Mouse (Mus musculus) midbrain, embryonic 11.5 days (tissue): ENCODE results near the gene Mia. TPM values are rescaled to one million over a fixed set of nuclear protein-coding genes. Genes with fewer than 3 reads are reported as not detected.

Experiments used
- ATAC-seq: fragments of 200-750 bp; cut with Nextera tagmentation; 2 replicates; pipeline ENCODE4 v1.8.0; 2017; ENCODE audit warnings: moderate TSS enrichment, moderate library complexity; ENCODE audit not compliant: low FRiP score
- DNase-seq: peaks from one replicate; pipeline ENCODE4 v3.0.0; 2015; ENCODE audit warnings: low spot score; ENCODE audit errors: missing footprints
- H3K27ac ChIP-seq: fragments of 300-500 bp; sonication (generic); 2 replicates; pipeline ENCODE4 v1.5.1; 2014; ENCODE audit warnings: low read depth, low read length
- H3K27me3 ChIP-seq: fragments of 300-500 bp; sonication (generic); 2 replicates; pipeline ENCODE4 v1.6.1; 2014; ENCODE audit warnings: mild to moderate bottlenecking, low read length, moderate library complexity, mixed read lengths; ENCODE audit not compliant: control insufficient read depth, insufficient read depth
- H3K36me3 ChIP-seq: fragments of 300-500 bp; sonication (generic); 2 replicates; pipeline ENCODE4 v1.6.1; 2014; ENCODE audit warnings: mild to moderate bottlenecking, low read length, moderate library complexity, mixed read lengths; ENCODE audit not compliant: control insufficient read depth, insufficient read depth
- H3K4me1 ChIP-seq: fragments of 300-500 bp; sonication (generic); 2 replicates; pipeline ENCODE4 v1.6.1; 2014; ENCODE audit warnings: low read length; ENCODE audit not compliant: control insufficient read depth, insufficient read depth
- H3K4me2 ChIP-seq: fragments of 300-500 bp; sonication (generic); 2 replicates; pipeline ENCODE4 v1.6.1; 2014; ENCODE audit warnings: mild to moderate bottlenecking, moderate library complexity
- H3K4me3 ChIP-seq: fragments of 300-500 bp; sonication (generic); 2 replicates; pipeline ENCODE4 v1.5.1; 2014; ENCODE audit warnings: low read depth, low read length
- H3K9ac ChIP-seq: fragments of 300-500 bp; sonication (generic); 2 replicates; pipeline ENCODE4 v1.6.1; 2014; ENCODE audit warnings: low read length
- H3K9me3 ChIP-seq: fragments of 300-500 bp; sonication (generic); 2 replicates; pipeline ENCODE4 v1.6.1; 2016; ENCODE audit warnings: low read length; ENCODE audit not compliant: control insufficient read depth
- WGBS: fragments of 180-500 bp; shearing (Covaris S2); extraction: QIAGEN DNeasy Blood & Tissue Kit; methylation state at CpG from one replicate; pipeline ENCODE4 v1.1.7; 2014; 5-methylcytosine and 5-hydroxymethylcytosine counted together
- polyA plus RNA-seq: library from polyadenylated mRNA; unstranded; fragments of >200 nt; fragmentation: Nextera tagmentation; extraction: Ambion mirVana; gene quantifications from 2 replicates; pipeline ENCODE4 v1.2.1, GENCODE M21; 2014

The Mia gene
- polyA plus RNA-seq, 1 experiment from 2014 or later: 0.93 TPM

- DNase-seq: peak; percentile 73
- H3K4me1 ChIP-seq: peaks cover 17% of the 10 kb centered on the region
- 90% methylated on average over 4 of the region's 4 CpGs for WGBS
- no peak overlapping the region for H3K4me3 ChIP-seq
- H3K27me3 ChIP-seq: no peaks in the 10 kb centered on the region
- H3K9me3 ChIP-seq: no peaks in the 10 kb centered on the region
- no peak overlapping the region for H3K9ac ChIP-seq
- ATAC-seq: no peak
- peaks cover 37% of the 10 kb centered on the region for H3K36me3 ChIP-seq
- H3K4me2 ChIP-seq: no peak overlapping the region
- H3K27ac ChIP-seq: no peak overlapping the region
Observed at GRCm38 (mm10) chr7:27193731-27194130, 12.8 kb upstream of the Mia start.

- H3K9me3 ChIP-seq: no peaks in the 10 kb centered on the region
- ATAC-seq (no peak), DNase-seq (peak; percentile 69)
- peaks cover 17% of the 10 kb centered on the region for H3K4me1 ChIP-seq
- no peak overlapping the region for H3K9ac ChIP-seq
- peaks cover 45% of the 10 kb centered on the region for H3K36me3 ChIP-seq
- H3K27ac ChIP-seq: no peak overlapping the region
- WGBS: 92% methylated on average over 5 of the region's 5 CpGs
- H3K27me3 ChIP-seq: no peaks in the 10 kb centered on the region
- no peak overlapping the region for H3K4me3 ChIP-seq
- H3K4me2 ChIP-seq: no peak overlapping the region
Observed at GRCm38 (mm10) chr7:27192434-27192833, 11.5 kb upstream of the Mia start.

- Histone ChIP-seq H3K27me3 (no peaks in the 10 kb centered on the region), H3K4me1 (peaks cover 6% of the 10 kb centered on the region), H3K36me3 (peaks cover 64% of the 10 kb centered on the region), H3K4me3 (no peak overlapping the region), H3K9me3 (no peaks in the 10 kb centered on the region), H3K4me2 (no peak overlapping the region), H3K27ac (no peak overlapping the region), H3K9ac (no peak overlapping the region)
- 97% methylated on average over 10 of the region's 10 CpGs for WGBS
- ATAC-seq (no peak), DNase-seq (peak; percentile 19)
Observed at GRCm38 (mm10) chr7:27189271-27189931, 8.4 kb upstream of the Mia start.

- no peaks in the 10 kb centered on the region for H3K4me1 ChIP-seq
- H3K27me3 ChIP-seq: no peaks in the 10 kb centered on the region
- ATAC-seq (no peak), DNase-seq (peak; percentile 68)
- no peak overlapping the region for H3K27ac ChIP-seq
- WGBS: 94% methylated on average over 5 of the region's 5 CpGs
- H3K9ac ChIP-seq: no peak overlapping the region
- no peak overlapping the region for H3K4me2 ChIP-seq
- no peaks in the 10 kb centered on the region for H3K9me3 ChIP-seq
- peaks cover 50% of the 10 kb centered on the region for H3K36me3 ChIP-seq
- H3K4me3 ChIP-seq: no peak overlapping the region
Observed at GRCm38 (mm10) chr7:27185986-27186385, 5.0 kb upstream of the Mia start.

GRCm38 (mm10) chr7:27184964-27185363 is 4.0 kb upstream of the Mia start:
- no peak for ATAC-seq
- peak; percentile 94 for DNase-seq

GRCm38 (mm10) chr7:27182498-27182897 is 1.5 kb upstream of the Mia start:
- WGBS: 97% methylated on average over 1 of the region's 1 CpGs
- DNase-seq (no peak), ATAC-seq (no peak)
- Histone ChIP-seq H3K9ac (no peak overlapping the region), H3K4me2 (no peak overlapping the region), H3K27ac (no peak overlapping the region), H3K4me1 (peaks cover 8% of the 10 kb centered on the region), H3K36me3 (peaks cover 20% of the 10 kb centered on the region), H3K4me3 (no peak overlapping the region), H3K9me3 (no peaks in the 10 kb centered on the region), H3K27me3 (no peaks in the 10 kb centered on the region)

More at GRCm38 (mm10) chr7:27184964-27185363, 4.0 kb upstream of the Mia start:
- Histone ChIP-seq H3K27ac (no peak overlapping the region), H3K9me3 (no peaks in the 10 kb centered on the region), H3K36me3 (peaks cover 40% of the 10 kb centered on the region), H3K4me2 (no peak overlapping the region), H3K4me1 (peaks cover 2% of the 10 kb centered on the region; the same call in 1 of the 2 replicates), H3K9ac (no peak overlapping the region), H3K4me3 (no peak overlapping the region), H3K27me3 (no peaks in the 10 kb centered on the region)
- WGBS: 76% methylated on average over 3 of the region's 3 CpGs

GRCm38 (mm10) chr7:27180036-27180435 is 921 bp downstream of the Mia start:
- Histone ChIP-seq H3K9me3 (no peaks in the 10 kb centered on the region), H3K27me3 (no peaks in the 10 kb centered on the region), H3K4me3 (no peak overlapping the region), H3K4me1 (peaks cover 8% of the 10 kb centered on the region), H3K9ac (no peak overlapping the region), H3K36me3 (peaks cover 5% of the 10 kb centered on the region), H3K27ac (no peak overlapping the region), H3K4me2 (no peak overlapping the region)
- ATAC-seq (no peak), DNase-seq (peak; percentile 41)
- 58% methylated on average over 5 of the region's 5 CpGs for WGBS

GRCm38 (mm10) chr7:27179217-27179918 is 1.6 kb downstream of the Mia start:
- no peaks in the 10 kb centered on the region; the same call in 1 of the 2 replicates for H3K36me3 ChIP-seq
- H3K4me1 ChIP-seq: peaks cover 8% of the 10 kb centered on the region
- no peak for ATAC-seq
- WGBS: 48% methylated on average over 16 of the region's 16 CpGs
- H3K9me3 ChIP-seq: no peaks in the 10 kb centered on the region
- H3K9ac ChIP-seq: peak overlapping the region; percentile 58
- H3K4me3 ChIP-seq: peak overlapping the region; percentile 72
- peak overlapping the region; percentile 50 for H3K4me2 ChIP-seq
- no peaks in the 10 kb centered on the region for H3K27me3 ChIP-seq
- H3K27ac ChIP-seq: peak overlapping the region; percentile 69
- DNase-seq: no peak
